Mouse (Mus musculus) forebrain, embryonic 14.5 days (tissue): Measurements from ENCODE around the gene Sap18b. TPM values are rescaled to one million over a fixed set of nuclear protein-coding genes. Genes with fewer than 3 reads are reported as not detected.

Experiments
- polyA plus RNA-seq: library from polyadenylated mRNA; unstranded; fragments of >200 nt; fragmentation: Nextera tagmentation; extraction: Ambion mirVana; gene quantifications from 2 replicates; pipeline ENCODE4 v1.2.1, GENCODE M21; 2014

The Sap18b gene
- polyA plus RNA-seq, 1 experiment from 2014 or later, result 271 TPM

Other genes starting within 250 kb of the Sap18b start
- not detected in 2 replicates for gene Prss54, start 249.0 kb upstream of the Sap18b start, polyA plus RNA-seq
- gene Gins3, start 191.9 kb upstream of the Sap18b start, polyA plus RNA-seq, result 11.5 and 13.3 TPM in 2 replicates
- 154 and 209 TPM in 2 replicates for gene Ndrg4, start 148.4 kb upstream of the Sap18b start, polyA plus RNA-seq
- gene Setd6, start 109.5 kb upstream of the Sap18b start, polyA plus RNA-seq, result 26.0 and 26.2 TPM in 2 replicates
- 63.0 and 66.4 TPM in 2 replicates for gene Cnot1, start 17.9 kb upstream of the Sap18b start, polyA plus RNA-seq
- gene Slc38a7, start 28.2 kb downstream of the Sap18b start, polyA plus RNA-seq, result 25.4 and 27.5 TPM in 2 replicates
- 107 and 116 TPM in 2 replicates for gene Got2, start 63.2 kb downstream of the Sap18b start, polyA plus RNA-seq